Mouse (Mus musculus) midbrain, embryonic 10.5 days (tissue): ENCODE results near the gene Eif4ebp2. TPM values are rescaled to one million over a fixed set of nuclear protein-coding genes. Genes with fewer than 3 reads are reported as not detected.
"Not testable (repeated sequence)": the region's sequence is repeated elsewhere in the genome, so short reads cannot be mapped to it uniquely, and the experiment has no call there.

ENCODE experiments used
- DNase-seq: peaks from one replicate; pipeline ENCODE4 v3.0.0-alpha.2; 2017; ENCODE audit warnings: low spot score
- H3K27ac ChIP-seq: fragments of 300-500 bp; sonication (generic); replicated peaks from 2 replicates; pipeline ENCODE4 v1.5.1; 2016; ENCODE audit warnings: mild to moderate bottlenecking
- H3K27me3 ChIP-seq: fragments of 300-500 bp; sonication (generic); 2 replicates; pipeline ENCODE4 v1.6.1; 2016; ENCODE audit warnings: low read depth, mild to moderate bottlenecking; ENCODE audit not compliant: poor library complexity, severe bottlenecking
- H3K36me3 ChIP-seq: fragments of 300-500 bp; sonication (generic); 2 replicates; pipeline ENCODE4 v1.6.1; 2016; ENCODE audit warnings: mild to moderate bottlenecking, moderate library complexity
- H3K4me1 ChIP-seq: fragments of 300-500 bp; sonication (generic); 2 replicates; pipeline ENCODE4 v1.6.1; 2016
- H3K4me3 ChIP-seq: fragments of 300-500 bp; sonication (generic); 2 replicates; pipeline ENCODE4 v1.5.1; 2016; ENCODE audit warnings: mild to moderate bottlenecking, moderate library complexity
- H3K9me3 ChIP-seq: fragments of 300-500 bp; sonication (generic); replicated peaks from 2 replicates; pipeline ENCODE4 v1.6.1; 2016; ENCODE audit warnings: mild to moderate bottlenecking
- WGBS: fragments of 180-500 bp; shearing (Covaris S2); methylation state at CpG from one replicate; pipeline ENCODE4 v1.1.7; 2016; 5-methylcytosine and 5-hydroxymethylcytosine counted together
- polyA plus RNA-seq: library from polyadenylated mRNA; unstranded; fragments of >200 nt; fragmentation: Nextera tagmentation; extraction: Ambion mirVana; gene quantifications from 2 replicates; pipeline ENCODE4 v1.2.1, GENCODE M21; 2016

The Eif4ebp2 gene
- polyA plus RNA-seq, 1 experiment from 2014 or later, result 89.4 TPM

- Histone ChIP-seq H3K4me1 (peaks cover 24% of the 10 kb centered on the region), H3K36me3 (no peaks in the 10 kb centered on the region), H3K4me3 (no peak overlapping the region), H3K27ac (no peak overlapping the region), H3K27me3 (peaks cover 23% of the 10 kb centered on the region), H3K9me3 (no peaks in the 10 kb centered on the region)
- WGBS, result 91% methylated on average over 4 of the region's 4 CpGs
- DNase-seq, result no peak
These were observed 27.5 kb upstream of the Eif4ebp2 start for GRCm38 (mm10) chr10:61479927-61480326.

- Histone ChIP-seq H3K27me3 (peaks cover 23% of the 10 kb centered on the region), H3K27ac (no peak overlapping the region), H3K9me3 (no peaks in the 10 kb centered on the region), H3K4me1 (peaks cover 28% of the 10 kb centered on the region), H3K36me3 (no peaks in the 10 kb centered on the region), H3K4me3 (no peak overlapping the region)
- WGBS, result 94% methylated on average over 10 of the region's 10 CpGs
- no peak for DNase-seq
These were observed 27.0 kb upstream of the Eif4ebp2 start for GRCm38 (mm10) chr10:61479461-61479860.

GRCm38 (mm10) chr10:61476440-61477165 lies 24.1 kb upstream of the Eif4ebp2 start:
- WGBS, result 3% methylated on average over 15 of the region's 15 CpGs

GRCm38 (mm10) chr10:61475594-61476439 lies 23.4 kb upstream of the Eif4ebp2 start, which contains the start of gene Lrrc20:
Lrrc20 (plus strand) TSS chr10:61475801.
- peak within 1 kb of the TSS; percentile 93 for H3K27ac ChIP-seq
- under 1% methylated on average over 70 of the region's 70 CpGs for WGBS
- peak; percentile 96 for DNase-seq
- peaks cover 30% of the 10 kb centered on the region for H3K4me1 ChIP-seq
- H3K9me3 ChIP-seq, result no peaks in the 10 kb centered on the region
- peak within 1 kb of the TSS; percentile 90 for H3K4me3 ChIP-seq
- H3K36me3 ChIP-seq, result no peaks in the 10 kb centered on the region
- peaks cover 23% of the 10 kb centered on the region for H3K27me3 ChIP-seq

More at GRCm38 (mm10) chr10:61476440-61477165, 24.1 kb upstream of the Eif4ebp2 start:
- Histone ChIP-seq H3K27ac (peak overlapping the region; percentile 93), H3K4me1 (peaks cover 30% of the 10 kb centered on the region), H3K9me3 (no peaks in the 10 kb centered on the region), H3K27me3 (peaks cover 23% of the 10 kb centered on the region), H3K36me3 (no peaks in the 10 kb centered on the region), H3K4me3 (peak overlapping the region; percentile 90)
- DNase-seq, result no peak

GRCm38 (mm10) chr10:61474344-61474743 lies 21.9 kb upstream of the Eif4ebp2 start:
- DNase-seq, result no peak
- Histone ChIP-seq H3K9me3 (no peaks in the 10 kb centered on the region), H3K36me3 (no peaks in the 10 kb centered on the region), H3K27me3 (peaks cover 23% of the 10 kb centered on the region), H3K4me3 (peak overlapping the region; percentile 90; the same call in 1 of the 2 replicates), H3K4me1 (peaks cover 30% of the 10 kb centered on the region), H3K27ac (no peak overlapping the region)
- WGBS, result 78% methylated on average over 1 of the region's 1 CpGs

GRCm38 (mm10) chr10:61473640-61474039 lies 21.2 kb upstream of the Eif4ebp2 start:
- WGBS, result 80% methylated on average over 3 of the region's 3 CpGs
- Histone ChIP-seq H3K27me3 (peaks cover 23% of the 10 kb centered on the region), H3K4me3 (no peak overlapping the region), H3K36me3 (no peaks in the 10 kb centered on the region), H3K27ac (no peak overlapping the region), H3K4me1 (peaks cover 30% of the 10 kb centered on the region), H3K9me3 (no peaks in the 10 kb centered on the region)
- DNase-seq, result no peak

GRCm38 (mm10) chr10:61468900-61469299 lies 16.4 kb upstream of the Eif4ebp2 start:
- Histone ChIP-seq H3K4me3 (no peak overlapping the region), H3K27me3 (no peaks in the 10 kb centered on the region), H3K27ac (no peak overlapping the region), H3K4me1 (no peaks in the 10 kb centered on the region; the same call in 1 of the 2 replicates), H3K9me3 (no peaks in the 10 kb centered on the region), H3K36me3 (no peaks in the 10 kb centered on the region)
- DNase-seq, result no peak
- WGBS, result 74% methylated on average over 7 of the region's 7 CpGs

- Histone ChIP-seq H3K27ac (no peak overlapping the region), H3K27me3 (no peaks in the 10 kb centered on the region), H3K9me3 (no peaks in the 10 kb centered on the region), H3K4me3 (no peak overlapping the region), H3K4me1 (no peaks in the 10 kb centered on the region; the same call in 1 of the 2 replicates), H3K36me3 (no peaks in the 10 kb centered on the region)
- WGBS, result 33% methylated on average over 5 of the region's 5 CpGs
- DNase-seq, result peak; percentile 42
These were observed 14.4 kb upstream of the Eif4ebp2 start for GRCm38 (mm10) chr10:61466873-61467272.

GRCm38 (mm10) chr10:61466242-61466641 lies 13.8 kb upstream of the Eif4ebp2 start:
- DNase-seq, result no peak
- H3K27me3 ChIP-seq, result no peaks in the 10 kb centered on the region
- H3K4me1 ChIP-seq, result no peaks in the 10 kb centered on the region; the same call in 1 of the 2 replicates
- WGBS, result 67% methylated on average over 8 of the region's 8 CpGs
- no peak overlapping the region for H3K4me3 ChIP-seq
- no peak overlapping the region for H3K27ac ChIP-seq
- H3K9me3 ChIP-seq, result no peaks in the 10 kb centered on the region
- no peaks in the 10 kb centered on the region for H3K36me3 ChIP-seq

GRCm38 (mm10) chr10:61465009-61465408 lies 12.5 kb upstream of the Eif4ebp2 start:
- no peak overlapping the region for H3K4me3 ChIP-seq
- H3K27ac ChIP-seq, result no peak overlapping the region
- 86% methylated on average over 4 of the region's 4 CpGs for WGBS
- H3K4me1 ChIP-seq, result no peaks in the 10 kb centered on the region; the same call in 1 of the 2 replicates
- H3K36me3 ChIP-seq, result no peaks in the 10 kb centered on the region
- no peak for DNase-seq
- no peaks in the 10 kb centered on the region for H3K27me3 ChIP-seq
- H3K9me3 ChIP-seq, result no peaks in the 10 kb centered on the region

GRCm38 (mm10) chr10:61457182-61457581 lies 4.7 kb upstream of the Eif4ebp2 start:
- H3K9me3 ChIP-seq, result no peaks in the 10 kb centered on the region
- no peaks in the 10 kb centered on the region for H3K4me1 ChIP-seq
- no peaks in the 10 kb centered on the region for H3K27me3 ChIP-seq
- H3K4me3 ChIP-seq, result no peak overlapping the region
- no peak for DNase-seq
- H3K27ac ChIP-seq, result no peak overlapping the region
- H3K36me3 ChIP-seq, result no peaks in the 10 kb centered on the region
- 73% methylated on average over 3 of the region's 3 CpGs for WGBS

GRCm38 (mm10) chr10:61453171-61453570 lies 710 bp upstream of the Eif4ebp2 start:
- not testable (repeated sequence) for DNase-seq, H3K27me3 ChIP-seq, H3K9me3 ChIP-seq
- peaks cover 27% of the 10 kb centered on the region for H3K4me1 ChIP-seq
- 84% methylated on average over 3 of the region's 3 CpGs for WGBS
- peak overlapping the region; percentile 100 for H3K4me3 ChIP-seq
- peaks cover 27% of the 10 kb centered on the region for H3K36me3 ChIP-seq
- H3K27ac ChIP-seq, result peak overlapping the region; percentile 93; the same call in 1 of the 2 replicates
